Mouse (Mus musculus) limb, embryonic 13.5 days (tissue): Measurements from ENCODE around the gene Rack1. TPM values are rescaled to one million over a fixed set of nuclear protein-coding genes. Genes with fewer than 3 reads are reported as not detected.

Experiments used
- ATAC-seq: fragments of 200-750 bp; cut with Nextera tagmentation; 2 replicates; pipeline ENCODE4 v1.8.0; 2017; ENCODE audit warnings: low read depth, moderate number of reproducible peaks, moderate TSS enrichment; ENCODE audit not compliant: low FRiP score
- H3K27ac ChIP-seq: fragments of 300-500 bp; sonication (generic); 2 replicates; pipeline ENCODE4 v1.5.1; 2015; ENCODE audit warnings: inconsistent platforms, mild to moderate bottlenecking, moderate library complexity
- H3K27me3 ChIP-seq: fragments of 300-500 bp; sonication (generic); 2 replicates; pipeline ENCODE4 v1.6.1; 2015; ENCODE audit warnings: mild to moderate bottlenecking, inconsistent platforms
- H3K36me3 ChIP-seq: fragments of 300-500 bp; sonication (generic); 2 replicates; pipeline ENCODE4 v1.6.1; 2015; ENCODE audit warnings: inconsistent platforms, mild to moderate bottlenecking, moderate library complexity
- H3K4me1 ChIP-seq: fragments of 300-500 bp; sonication (generic); 2 replicates; pipeline ENCODE4 v1.6.1; 2015; ENCODE audit warnings: inconsistent platforms
- H3K4me2 ChIP-seq: fragments of 300-500 bp; sonication (generic); replicated peaks from 2 replicates; pipeline ENCODE4 v1.6.1; 2015; ENCODE audit warnings: inconsistent platforms, mild to moderate bottlenecking, moderate library complexity
- H3K4me3 ChIP-seq: fragments of 300-500 bp; sonication (generic); 2 replicates; pipeline ENCODE4 v1.5.1; 2015; ENCODE audit warnings: moderate library complexity, mild to moderate bottlenecking, inconsistent platforms
- H3K9ac ChIP-seq: fragments of 300-500 bp; sonication (generic); 2 replicates; pipeline ENCODE4 v1.6.1; 2015; ENCODE audit warnings: mild to moderate bottlenecking, inconsistent platforms
- H3K9me3 ChIP-seq: fragments of 300-500 bp; sonication (generic); 2 replicates; pipeline ENCODE4 v1.6.1; 2016; ENCODE audit warnings: inconsistent platforms
- WGBS: fragments of 180-500 bp; shearing (Covaris S2); methylation state at CpG from one replicate; pipeline ENCODE4 v1.1.7; 2015; 5-methylcytosine and 5-hydroxymethylcytosine counted together
- polyA plus RNA-seq: library from polyadenylated mRNA; unstranded; fragments of >200 nt; fragmentation: Nextera tagmentation; extraction: Ambion mirVana; gene quantifications from 2 replicates; pipeline ENCODE4 v1.2.1, GENCODE M21; 2015

The Rack1 gene
- polyA plus RNA-seq, 1 experiment from 2014 or later = 706 TPM

- H3K27me3 ChIP-seq = no peaks in the 10 kb centered on the region
- ATAC-seq = no peak
- H3K27ac ChIP-seq = no peak overlapping the region
- peaks cover 20% of the 10 kb centered on the region for H3K36me3 ChIP-seq
- peaks cover 35% of the 10 kb centered on the region for H3K4me1 ChIP-seq
- 87% methylated on average over 7 of the region's 7 CpGs for WGBS
- H3K9me3 ChIP-seq = no peaks in the 10 kb centered on the region
- H3K4me3 ChIP-seq = no peak overlapping the region
- no peak overlapping the region for H3K9ac ChIP-seq
- peak overlapping the region; percentile 93 for H3K4me2 ChIP-seq
Observed at GRCm38 (mm10) chr11:48798308-48798707, 1.8 kb upstream of the Rack1 start.

GRCm38 (mm10) chr11:48798984-48799920, 880 bp upstream of the Rack1 start:
- peak overlapping the region; percentile 88 for H3K4me3 ChIP-seq
- no peaks in the 10 kb centered on the region for H3K9me3 ChIP-seq
- peaks cover 30% of the 10 kb centered on the region for H3K36me3 ChIP-seq
- peak overlapping the region; percentile 93 for H3K4me2 ChIP-seq
- peak overlapping the region; percentile 98 for H3K27ac ChIP-seq
- peak; percentile 21 for ATAC-seq
- peak overlapping the region; percentile 95 for H3K9ac ChIP-seq
- H3K27me3 ChIP-seq = no peaks in the 10 kb centered on the region
- H3K4me1 ChIP-seq = peaks cover 35% of the 10 kb centered on the region
- WGBS = 8% methylated on average over 18 of the region's 18 CpGs

DNA sequence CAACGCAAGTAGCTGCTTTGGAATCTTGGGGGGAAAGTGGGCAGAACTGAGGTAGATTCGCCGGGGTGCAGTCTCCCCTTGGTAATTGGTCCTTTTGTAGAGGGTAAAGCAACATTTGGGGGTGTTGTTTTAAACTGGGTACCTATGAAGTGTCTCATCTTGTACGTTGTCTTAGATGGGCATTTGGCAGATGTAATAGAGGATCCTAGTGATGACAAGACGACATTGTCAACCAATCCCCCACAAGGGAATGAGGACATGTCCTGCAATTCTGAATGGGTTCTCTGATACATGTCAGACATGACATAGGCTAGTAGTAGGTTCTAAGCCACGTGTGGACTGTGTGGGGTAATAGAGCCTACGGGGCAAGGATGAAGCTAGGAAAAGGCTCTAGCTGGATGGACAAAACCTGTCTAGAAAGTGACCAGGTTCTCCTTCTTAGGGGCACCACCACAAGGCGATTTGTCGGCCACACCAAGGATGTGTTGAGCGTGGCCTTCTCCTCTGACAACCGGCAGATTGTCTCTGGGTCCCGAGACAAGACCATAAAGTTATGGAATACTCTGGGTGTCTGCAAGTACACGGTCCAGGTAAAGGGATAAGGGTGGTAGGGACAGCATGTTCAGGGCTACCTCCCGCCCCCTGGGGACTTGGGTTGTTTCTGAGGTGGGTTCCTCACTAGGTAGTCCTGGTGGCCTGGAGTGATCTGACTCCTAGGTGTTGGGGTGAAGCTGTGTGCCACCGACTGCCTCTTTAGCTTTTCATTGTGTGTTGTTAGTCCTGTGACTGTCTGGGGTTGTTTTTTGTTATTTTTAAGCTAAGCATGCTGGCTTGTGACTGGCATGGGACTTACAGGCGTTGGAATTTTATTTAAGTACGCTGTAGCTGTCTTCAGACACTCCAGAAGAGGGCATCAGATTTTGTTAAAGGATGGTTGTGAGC, 2.0 kb downstream of the Rack1 start:
- Histone ChIP-seq H3K27ac (no peak overlapping the region), H3K4me3 (peak overlapping the region; percentile 88), H3K4me1 (peaks cover 35% of the 10 kb centered on the region), H3K4me2 (peak overlapping the region; percentile 93), H3K36me3 (peaks cover 58% of the 10 kb centered on the region), H3K9ac (peak overlapping the region; percentile 95), H3K9me3 (no peaks in the 10 kb centered on the region), H3K27me3 (no peaks in the 10 kb centered on the region)
- 73% methylated on average over 17 of the region's 17 CpGs for WGBS
- no peak for ATAC-seq

DNA sequence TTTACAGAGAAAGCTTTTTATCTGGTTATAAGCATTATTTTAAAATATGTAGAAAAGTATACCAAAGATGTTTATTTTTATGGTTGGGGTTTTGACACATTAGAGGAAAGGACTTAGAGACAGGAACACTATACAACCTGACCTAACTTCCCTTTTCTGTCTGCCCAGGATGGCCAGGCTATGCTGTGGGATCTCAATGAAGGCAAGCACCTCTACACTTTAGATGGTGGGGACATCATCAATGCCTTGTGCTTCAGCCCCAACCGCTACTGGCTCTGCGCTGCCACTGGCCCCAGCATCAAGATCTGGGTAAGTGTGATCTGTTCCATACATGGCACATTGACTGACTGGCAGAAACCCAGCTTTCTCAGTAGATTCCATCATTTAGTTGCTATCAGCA, 3.9 kb downstream of the Rack1 start:
- no peaks in the 10 kb centered on the region for H3K27me3 ChIP-seq
- no peak overlapping the region for H3K27ac ChIP-seq
- no peaks in the 10 kb centered on the region for H3K9me3 ChIP-seq
- no peak overlapping the region for H3K4me3 ChIP-seq
- H3K4me2 ChIP-seq = no peak overlapping the region
- no peak overlapping the region for H3K9ac ChIP-seq
- WGBS = 98% methylated on average over 2 of the region's 2 CpGs
- peaks cover 77% of the 10 kb centered on the region for H3K36me3 ChIP-seq
- H3K4me1 ChIP-seq = peaks cover 24% of the 10 kb centered on the region
- ATAC-seq = no peak

GRCm38 (mm10) chr11:48804922-48805321, 4.8 kb downstream of the Rack1 start:
- Histone ChIP-seq H3K4me3 (no peak overlapping the region), H3K27me3 (no peaks in the 10 kb centered on the region), H3K36me3 (peaks cover 87% of the 10 kb centered on the region), H3K27ac (no peak overlapping the region), H3K9me3 (no peaks in the 10 kb centered on the region), H3K9ac (no peak overlapping the region), H3K4me1 (peaks cover 23% of the 10 kb centered on the region), H3K4me2 (no peak overlapping the region)
- ATAC-seq = no peak
- 84% methylated on average over 2 of the region's 2 CpGs for WGBS

DNA sequence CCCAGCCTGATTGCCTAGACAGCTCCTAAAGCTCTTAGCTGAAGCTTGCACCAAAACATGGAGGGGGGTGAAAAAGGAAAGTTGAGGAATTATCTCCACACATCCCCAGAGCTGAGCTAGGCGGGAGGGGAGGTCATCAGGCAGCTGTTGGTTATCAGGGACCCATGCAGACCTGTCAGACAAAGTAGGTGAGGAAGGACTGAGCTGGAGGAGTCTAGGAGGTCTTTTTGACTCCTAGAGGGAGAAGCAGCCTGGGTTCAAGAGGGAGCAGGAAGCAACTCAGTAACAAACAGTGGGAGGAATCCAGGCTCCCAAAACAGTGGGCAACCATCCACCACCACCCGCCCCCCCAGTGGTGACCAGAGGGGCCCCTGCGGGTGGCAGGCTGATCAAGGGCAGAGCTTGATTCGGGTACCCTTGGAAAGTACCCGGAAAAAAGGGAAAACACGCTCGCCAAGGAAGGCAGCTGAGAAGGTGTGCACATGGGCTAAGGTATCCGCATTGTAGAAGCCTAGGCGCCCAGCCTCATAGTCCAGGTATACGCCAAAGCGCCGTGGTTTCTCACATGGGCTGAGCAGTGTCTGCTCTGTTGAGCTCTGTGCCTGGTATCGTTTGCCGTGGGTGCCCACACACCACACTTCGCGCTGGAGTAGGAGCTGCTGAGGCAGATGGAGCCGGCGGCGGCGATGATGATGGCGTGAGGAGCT, 6.9 kb downstream of the Rack1 start:
- H3K4me1 ChIP-seq = peaks cover 13% of the 10 kb centered on the region
- no peaks in the 10 kb centered on the region for H3K27me3 ChIP-seq
- H3K36me3 ChIP-seq = peaks cover 99% of the 10 kb centered on the region
- H3K27ac ChIP-seq = no peak overlapping the region
- H3K4me3 ChIP-seq = no peak overlapping the region
- H3K9ac ChIP-seq = no peak overlapping the region; the same call in 1 of the 2 replicates
- 0 out of 2 replicates have a peak, but pooled peaks have one; percentile 9 for ATAC-seq
- 58% methylated on average over 21 of the region's 21 CpGs for WGBS
- H3K4me2 ChIP-seq = no peak overlapping the region
- no peaks in the 10 kb centered on the region for H3K9me3 ChIP-seq

DNA sequence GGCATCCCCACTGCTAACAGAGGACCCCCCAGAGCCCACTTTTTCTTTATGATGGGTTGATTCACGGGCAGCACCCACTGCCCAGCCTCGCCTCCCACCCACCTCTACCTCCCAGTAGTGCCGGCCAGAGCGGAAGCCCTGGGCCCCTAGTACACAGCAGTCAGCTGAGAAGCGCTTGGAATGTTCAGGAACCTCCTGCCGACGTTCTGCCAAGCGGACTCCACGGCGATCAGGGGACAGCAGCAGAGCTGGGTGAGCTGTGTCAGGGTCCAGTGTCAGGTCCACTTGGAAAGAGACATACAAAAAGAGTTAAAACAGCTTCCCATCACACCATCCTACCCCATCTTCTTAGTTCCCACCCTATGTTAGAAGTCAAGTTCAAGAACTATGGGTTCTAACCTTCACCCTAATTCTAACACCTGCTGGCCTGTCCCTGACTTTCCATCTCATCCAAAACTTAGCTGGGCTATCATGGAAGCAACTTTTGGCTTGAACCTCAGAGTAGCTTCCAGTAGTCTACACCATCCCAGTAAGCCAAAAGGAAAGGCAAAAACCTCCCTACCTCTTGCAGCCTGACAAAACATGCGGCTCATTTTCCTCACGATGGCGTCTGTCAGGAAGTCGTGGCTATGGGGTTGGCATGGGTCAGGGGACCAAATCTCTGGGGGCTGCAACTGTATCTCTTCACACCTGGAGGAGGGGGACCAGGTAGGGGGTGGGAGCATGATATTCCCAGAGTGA, 7.6 kb downstream of the Rack1 start:
- H3K9me3 ChIP-seq = no peaks in the 10 kb centered on the region
- H3K27me3 ChIP-seq = no peaks in the 10 kb centered on the region
- H3K4me3 ChIP-seq = no peak overlapping the region
- H3K27ac ChIP-seq = no peak overlapping the region
- ATAC-seq = 0 out of 2 replicates have a peak, but pooled peaks have one; percentile 3
- H3K4me2 ChIP-seq = no peak overlapping the region
- 64% methylated on average over 14 of the region's 14 CpGs for WGBS
- H3K36me3 ChIP-seq = peaks cover 98% of the 10 kb centered on the region
- H3K9ac ChIP-seq = no peak overlapping the region; the same call in 1 of the 2 replicates
- H3K4me1 ChIP-seq = peaks cover 5% of the 10 kb centered on the region; the same call in 1 of the 2 replicates

DNA sequence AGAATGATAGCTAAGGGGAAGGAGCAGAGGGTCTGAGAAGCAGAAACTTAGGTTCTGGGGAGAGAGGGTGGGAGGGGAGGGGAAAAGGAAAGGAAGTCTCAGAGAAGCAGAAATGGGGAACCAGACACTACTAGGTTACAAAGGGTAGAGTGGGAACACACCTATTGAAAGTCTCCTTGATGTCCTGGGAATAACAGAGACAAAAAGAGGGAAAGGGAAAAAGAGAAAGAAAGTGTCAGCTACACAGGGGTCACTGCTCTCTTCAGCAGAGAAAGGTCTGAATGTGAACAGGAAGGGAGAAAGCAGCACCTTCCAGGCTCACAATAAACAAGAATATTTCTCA, 8.1 kb downstream of the Rack1 start:
- peaks cover 93% of the 10 kb centered on the region for H3K36me3 ChIP-seq
- no peaks in the 10 kb centered on the region for H3K27me3 ChIP-seq
- no peak for ATAC-seq
- 0 out of 2 replicates have a peak, but pooled peaks cover under 1% of the 10 kb centered on the region for H3K4me1 ChIP-seq
- H3K9ac ChIP-seq = no peak overlapping the region
- no peak overlapping the region for H3K27ac ChIP-seq
- H3K9me3 ChIP-seq = no peaks in the 10 kb centered on the region
- no peak overlapping the region for H3K4me2 ChIP-seq
- no peak overlapping the region for H3K4me3 ChIP-seq

- no peak for ATAC-seq
- no peaks in the 10 kb centered on the region for H3K27me3 ChIP-seq
- no peak overlapping the region; the same call in 1 of the 2 replicates for H3K27ac ChIP-seq
- 69% methylated on average over 16 of the region's 16 CpGs for WGBS
- H3K4me2 ChIP-seq = no peak overlapping the region
- H3K4me1 ChIP-seq = no peaks in the 10 kb centered on the region; the same call in 1 of the 2 replicates
- H3K9ac ChIP-seq = 0 out of 2 replicates have a peak overlapping the region, but pooled peaks have one; percentile 19
- no peak overlapping the region for H3K4me3 ChIP-seq
- no peaks in the 10 kb centered on the region for H3K9me3 ChIP-seq
- peaks cover 86% of the 10 kb centered on the region for H3K36me3 ChIP-seq
Observed at GRCm38 (mm10) chr11:48808737-48809433, 8.8 kb downstream of the Rack1 start.

DNA sequence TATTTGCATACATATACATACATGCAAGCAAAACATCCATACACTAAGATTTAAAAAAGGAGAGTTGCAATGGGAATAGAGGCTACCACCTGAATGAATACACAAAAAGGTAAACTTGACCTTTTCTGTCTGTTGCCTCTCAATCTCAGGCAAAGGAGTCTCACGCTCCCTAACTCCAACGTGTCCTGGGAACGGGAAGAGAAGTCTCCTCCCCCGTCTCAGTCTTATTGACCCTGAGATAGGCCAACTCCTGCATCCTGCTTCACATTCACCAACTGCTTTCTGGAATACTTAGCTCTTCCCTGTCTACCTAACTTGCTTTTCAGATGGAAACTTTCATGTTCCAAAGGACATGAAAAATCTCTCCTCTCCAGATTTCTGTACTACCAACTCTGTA, 9.3 kb downstream of the Rack1 start:
- Histone ChIP-seq H3K27me3 (no peaks in the 10 kb centered on the region), H3K4me2 (no peak overlapping the region), H3K9me3 (no peaks in the 10 kb centered on the region), H3K4me1 (peaks cover 4% of the 10 kb centered on the region), H3K36me3 (peaks cover 82% of the 10 kb centered on the region), H3K4me3 (no peak overlapping the region), H3K27ac (no peak overlapping the region), H3K9ac (no peak overlapping the region)
- ATAC-seq = no peak
- 64% methylated on average over 4 of the region's 4 CpGs for WGBS
